Mouse (Mus musculus) urinary bladder, postnatal 14 days (tissue): ENCODE data around the gene Vmn2r60.
"Not testable (repeated sequence)": the region's sequence is repeated elsewhere in the genome, so short reads cannot be mapped to it uniquely, and the experiment has no call there.

Experiments
- DNase-seq: peaks from one replicate; pipeline ENCODE4 v3.0.0; 2021; ENCODE audit warnings: low spot score

Vmn2r60 gene

GRCm38 (mm10) chr7:42107470-42107869 lies at the start of gene Vmn2r60:
Vmn2r60 (plus strand) TSS chr7:42107770.
- DNase-seq, result no peak

GRCm38 (mm10) chr7:42058923-42059322 lies 48.6 kb upstream of the Vmn2r60 start, which contains the start of gene Vmn2r59:
Vmn2r59 (minus strand) TSS chr7:42059023.
- DNase-seq, result no peak

GRCm38 (mm10) chr7:42107061-42107460 lies 509 bp upstream of the Vmn2r60 start:
- DNase-seq, result not testable (repeated sequence)
